In the genomic region with DNA sequence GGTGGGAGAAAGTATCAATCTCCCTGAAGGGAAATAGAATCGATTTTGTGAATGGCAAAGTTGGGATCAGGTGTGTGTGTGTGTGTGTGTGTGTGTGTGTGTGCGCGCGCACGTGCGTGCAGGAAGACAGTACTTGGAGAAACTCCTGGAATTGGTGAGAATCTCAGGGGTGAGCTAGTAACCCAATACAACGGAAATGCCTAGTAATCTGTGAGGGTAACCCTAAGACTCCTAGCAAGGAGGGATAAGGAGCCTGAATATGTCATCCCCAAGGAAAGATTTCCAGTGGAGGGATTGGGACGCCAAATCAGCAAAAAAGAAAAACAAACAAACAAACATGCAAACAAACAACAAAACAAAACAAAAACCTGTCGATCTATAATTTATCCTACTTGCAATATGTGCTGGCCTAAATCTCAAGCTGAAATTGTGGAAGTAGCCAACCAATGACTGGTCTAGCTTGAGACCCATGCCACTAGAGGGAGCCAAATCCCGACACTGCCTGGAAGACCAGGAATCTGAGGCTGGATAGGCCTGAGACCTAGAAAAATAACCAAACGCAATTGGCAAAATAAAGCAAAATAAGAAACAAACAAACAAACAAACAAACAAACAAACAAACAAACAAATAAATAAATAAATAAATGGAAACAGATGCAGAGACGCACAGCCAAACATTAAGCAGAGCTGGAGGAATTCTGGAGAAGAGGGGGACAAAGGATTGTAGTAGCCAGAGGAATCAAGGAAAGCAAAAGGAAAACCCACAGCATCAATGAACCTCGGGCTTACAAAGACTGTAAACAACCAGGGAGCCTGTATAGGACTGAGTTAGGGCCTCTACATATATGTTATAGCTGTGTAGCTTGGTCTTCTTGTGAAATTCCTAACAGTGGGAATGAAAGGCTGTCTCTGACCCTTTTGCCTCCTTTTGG, we compare ENCODE assay signal across 8 mouse cellular contexts.
DNase-seq lines count a peak whose midpoint lies in the region; ATAC-seq and TF ChIP-seq lines count a peak whose summit lies in the region.

No protein-coding gene starts in this region.

- no peak for TF ChIP-seq POLR2A in kidney, adult 2 months (IDR thresholded peaks at IDR 0.05; ENCODE audit: low read depth, low read length)
- TF ChIP-seq POLR2A in testis, adult 2 months (IDR thresholded peaks at IDR 0.05; ENCODE audit: control insufficient read depth, low read depth, low read length), result no peak

- whole genome bisulfite sequencing in heart, embryonic 10.5 days, result 63% methylated on average over 13 of the region's 13 CpGs
- 68% methylated on average over 13 of the region's 13 CpGs for WGBS in forebrain, embryonic 15.5 days
- 66% methylated on average over 13 of the region's 13 CpGs for WGBS in kidney, adult 2 months
- WGBS in midbrain, embryonic 16.5 days, result 68% methylated on average over 13 of the region's 13 CpGs

- H3K4me3 ChIP-seq in heart, embryonic 10.5 days, result no peak overlapping the region
- H3K4me3 ChIP-seq in forebrain, embryonic 15.5 days, result no peak overlapping the region
- no peak overlapping the region for H3K4me3 ChIP-seq in kidney, adult 2 months (ENCODE audit: insufficient read depth, low read depth, low read length)
- H3K4me3 ChIP-seq in midbrain, embryonic 16.5 days (ENCODE audit: low read depth, low read length), result no peak overlapping the region
- H3K4me3 ChIP-seq in testis, adult 2 months (ENCODE audit: control insufficient read depth, low read depth, low read length), result no peak overlapping the region

- no peak overlapping the region for H3K27ac ChIP-seq in heart, embryonic 10.5 days
- no peak overlapping the region for H3K27ac ChIP-seq in forebrain, embryonic 15.5 days (replicated peaks)
- H3K27ac ChIP-seq in kidney, adult 2 months (ENCODE audit: insufficient read depth, low read depth, low read length), result no peak overlapping the region
- H3K27ac ChIP-seq in midbrain, embryonic 16.5 days (ENCODE audit: low read length), result no peak overlapping the region
- no peak overlapping the region for H3K27ac ChIP-seq in testis, adult 2 months (ENCODE audit: control insufficient read depth, insufficient read depth, low read depth, low read length)

- no peaks in the 10 kb centered on the region for H3K36me3 ChIP-seq in heart, embryonic 10.5 days
- H3K36me3 ChIP-seq in forebrain, embryonic 15.5 days, result no peaks in the 10 kb centered on the region
- no peaks in the 10 kb centered on the region for H3K36me3 ChIP-seq in kidney, adult 2 months (ENCODE audit: control insufficient read depth, insufficient read depth, low read length)
- H3K36me3 ChIP-seq in midbrain, embryonic 16.5 days (ENCODE audit: control insufficient read depth, insufficient read depth, low read length), result no peaks in the 10 kb centered on the region
- H3K36me3 ChIP-seq in testis, adult 2 months (ENCODE audit: control insufficient read depth, insufficient read depth, low read length), result no peaks in the 10 kb centered on the region

- H3K4me2 ChIP-seq in forebrain, embryonic 15.5 days (replicated peaks), result no peak overlapping the region
- no peak overlapping the region for H3K4me2 ChIP-seq in midbrain, embryonic 16.5 days (ENCODE audit: low read length)

- H3K9me3 ChIP-seq in heart, embryonic 10.5 days, result no peaks in the 10 kb centered on the region
- H3K9me3 ChIP-seq in forebrain, embryonic 15.5 days, result no peaks in the 10 kb centered on the region
- no peaks in the 10 kb centered on the region for H3K9me3 ChIP-seq in midbrain, embryonic 16.5 days (replicated peaks; ENCODE audit: control insufficient read depth, low read length, poor library complexity, severe bottlenecking)

- peak; percentile 94 for ATAC-seq in cerebellum, adult (ENCODE audit: insufficient number of reproducible peaks, low FRiP score, low TSS enrichment)
- ATAC-seq in forebrain, embryonic 15.5 days (replicated peaks), result peak; percentile 94
- peak; percentile 77; the same call in 1 of the 2 replicates for ATAC-seq in midbrain, embryonic 16.5 days

- intact Hi-C loops in heart, postnatal 10 days (cut with DNase I), result loop anchor here (1.0 kb wide), 2 partner anchors 246 to 296 kb away; no protein-coding TSS in a partner anchor
- intact Hi-C loops in left cerebral cortex, postnatal 4 days (cut with DNase I), result no loop called here

- H3K4me1 ChIP-seq in heart, embryonic 10.5 days, result no peaks in the 10 kb centered on the region
- no peaks in the 10 kb centered on the region for H3K4me1 ChIP-seq in forebrain, embryonic 15.5 days
- no peaks in the 10 kb centered on the region for H3K4me1 ChIP-seq in kidney, adult 2 months (ENCODE audit: control insufficient read depth, insufficient read depth, low read length)
- no peaks in the 10 kb centered on the region for H3K4me1 ChIP-seq in midbrain, embryonic 16.5 days (ENCODE audit: control insufficient read depth, insufficient read depth, low read length)
- H3K4me1 ChIP-seq in testis, adult 2 months (ENCODE audit: control insufficient read depth, insufficient read depth, low read length), result no peaks in the 10 kb centered on the region

- H3K9ac ChIP-seq in forebrain, embryonic 15.5 days (replicated peaks), result no peak overlapping the region
- no peak overlapping the region for H3K9ac ChIP-seq in midbrain, embryonic 16.5 days (ENCODE audit: low read depth, low read length)

- peak; percentile 60 to 79 for DNase-seq in heart, postnatal 10 days
- no peak for DNase-seq in heart, embryonic 10.5 days (ENCODE audit: low spot score)
- peak; percentile 71 for DNase-seq in kidney, adult 2 months
- DNase-seq in left cerebral cortex, postnatal 4 days, result peak; percentile 74

- no peaks in the 10 kb centered on the region for H3K27me3 ChIP-seq in heart, embryonic 10.5 days (ENCODE audit: insufficient read depth, poor library complexity, severe bottlenecking)
- H3K27me3 ChIP-seq in forebrain, embryonic 15.5 days, result no peaks in the 10 kb centered on the region
- H3K27me3 ChIP-seq in kidney, adult 2 months (replicated peaks; ENCODE audit: control insufficient read depth, insufficient read depth, low read length), result no peaks in the 10 kb centered on the region
- no peaks in the 10 kb centered on the region for H3K27me3 ChIP-seq in midbrain, embryonic 16.5 days (ENCODE audit: control insufficient read depth, insufficient read depth, low read depth, low read length)
- H3K27me3 ChIP-seq in testis, adult 2 months (ENCODE audit: control insufficient read depth, insufficient read depth, low read length), result no peaks in the 10 kb centered on the region

- TF ChIP-seq CTCF in kidney, adult 2 months (conservative IDR thresholded peaks at IDR 0.05; ENCODE audit: insufficient read depth, insufficient read length, low read depth, low read length), result peak; percentile 92
- peak; percentile 47; the same call in 1 of the 2 replicates for TF ChIP-seq CTCF in testis, adult 2 months (IDR thresholded peaks at IDR 0.05; ENCODE audit: control insufficient read depth, insufficient read depth, insufficient replicate concordance, low read depth, low read length)
